Mouse (Mus musculus): ENCODE measurements around the gene Gss.
"Not testable (repeated sequence)": the region's sequence is repeated elsewhere in the genome, so short reads cannot be mapped to it uniquely, and the experiment has no call there.

Gene Gss

GRCm38 (mm10) chr2:155613953-155614352 lies 21.3 kb upstream of the Gss start:
- no peak for DNase-seq

DNA sequence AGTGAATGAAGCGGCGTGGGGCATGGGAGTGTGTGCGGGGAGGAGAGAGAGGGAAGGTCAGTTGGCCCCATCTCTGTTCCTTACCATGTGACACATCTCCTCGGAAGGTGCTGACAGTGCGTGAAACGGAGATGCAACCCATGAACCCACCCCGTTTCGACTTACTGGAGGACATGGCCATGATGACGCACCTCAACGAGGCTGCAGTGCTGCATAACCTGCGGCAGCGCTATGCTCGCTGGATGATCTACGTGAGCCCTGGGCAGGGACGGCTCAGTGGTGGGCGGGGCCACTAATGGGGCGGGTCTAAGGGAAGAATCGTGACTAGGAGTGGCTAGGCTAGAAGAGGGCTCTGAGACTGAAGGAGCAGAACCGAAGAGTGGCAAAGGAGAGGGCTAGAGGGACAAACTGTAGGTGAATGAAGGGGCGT lies 20.7 kb upstream of the Gss start:
- peak; percentile 87 for DNase-seq

- DNase-seq: no peak
These were observed 19.4 kb upstream of the Gss start for GRCm38 (mm10) chr2:155611834-155612550.

DNA sequence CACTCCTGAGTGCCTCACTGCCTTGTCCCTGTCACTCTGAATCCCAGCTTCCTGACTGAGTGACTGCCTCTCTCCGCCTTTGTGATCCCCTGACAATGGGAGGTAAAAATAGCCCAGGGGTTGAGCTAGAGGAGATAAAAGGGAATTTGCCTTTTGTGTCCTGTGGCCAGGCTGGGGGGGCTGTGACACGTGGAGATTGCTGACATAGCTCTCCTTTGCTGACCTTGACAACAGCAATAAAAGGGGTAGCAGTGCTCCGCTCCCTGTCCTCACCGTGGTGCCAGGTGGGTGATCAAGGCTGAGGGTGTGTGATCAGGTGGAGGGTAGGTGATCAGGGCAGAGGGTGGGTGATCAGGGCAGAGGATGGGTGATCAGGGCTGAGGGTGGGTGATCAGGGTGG lies 18.4 kb upstream of the Gss start, which contains the start of gene Myh7b:
TSS of gene Myh7b (plus strand) at position 235 of the 400 bp plus-strand sequence.
- no peak for DNase-seq

DNA sequence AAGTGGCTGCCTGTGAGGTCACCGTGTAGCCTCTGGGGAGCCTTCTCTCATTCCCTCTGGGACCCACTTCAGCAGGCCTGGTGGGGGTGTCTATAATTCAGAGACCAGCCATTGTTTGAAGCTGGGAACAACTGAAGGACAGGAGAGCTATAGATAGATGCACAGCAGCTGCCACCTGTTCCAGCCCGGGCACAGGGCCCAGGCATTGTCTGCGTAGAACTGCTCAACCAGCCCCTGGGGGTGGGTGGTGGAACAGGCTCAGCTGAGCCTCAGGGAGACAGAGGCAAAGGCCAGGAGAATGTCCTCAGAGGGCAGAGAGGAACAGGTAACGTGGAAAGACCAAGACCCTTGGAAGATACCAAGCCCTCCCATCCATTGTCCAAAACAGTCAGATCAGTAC lies 13.8 kb upstream of the Gss start:
- no peak for DNase-seq

- DNase-seq: not testable (repeated sequence)
These were observed 12.6 kb upstream of the Gss start for GRCm38 (mm10) chr2:155605236-155605589.

GRCm38 (mm10) chr2:155604560-155605235 lies 12.1 kb upstream of the Gss start:
- DNase-seq: no peak

GRCm38 (mm10) chr2:155603707-155604106 lies 11.1 kb upstream of the Gss start:
- no peak for DNase-seq

DNA sequence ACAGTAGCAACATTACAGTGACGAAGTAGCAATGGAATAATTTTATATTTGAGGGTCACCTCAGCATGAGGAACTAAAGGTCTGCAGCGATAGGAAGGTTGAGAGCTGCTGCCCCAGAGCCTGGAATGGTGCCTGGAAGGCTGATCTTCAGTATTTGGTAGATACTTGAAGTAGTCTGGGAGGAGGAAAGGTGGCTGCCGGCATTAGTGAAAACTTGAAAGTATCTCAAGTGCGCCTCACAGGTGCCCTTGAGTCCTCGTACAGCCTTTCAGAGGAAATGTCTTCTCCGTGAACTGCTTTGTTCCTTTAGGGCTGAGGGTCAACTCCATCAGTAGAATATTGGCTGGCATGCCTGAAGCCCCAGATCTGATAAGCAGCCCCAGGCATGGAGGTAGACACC lies 2.9 kb upstream of the Gss start:
- DNase-seq: peak; percentile 36

- DNase-seq: no peak
These were observed 259 bp upstream of the Gss start for GRCm38 (mm10) chr2:155592854-155593283.

DNA sequence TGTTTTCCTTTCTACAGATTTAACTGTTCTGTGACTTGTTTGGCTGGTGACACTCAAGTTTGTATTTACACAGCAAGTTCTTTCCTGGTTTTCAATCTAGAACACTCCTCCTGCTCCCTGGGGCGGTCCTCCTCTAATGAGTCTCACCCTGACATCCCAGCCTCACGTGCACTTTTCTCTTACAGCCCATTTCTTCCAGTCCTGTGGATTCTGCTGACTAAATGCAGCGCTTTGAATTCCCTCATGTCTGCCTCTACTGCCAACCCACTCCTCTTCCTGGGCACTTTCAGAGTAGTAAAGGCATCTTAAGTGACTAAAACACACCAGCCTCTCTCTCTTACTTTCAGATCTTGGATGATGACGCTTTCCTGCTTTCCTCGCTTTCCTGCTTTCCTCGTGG lies 934 bp downstream of the Gss start:
- DNase-seq: peak; percentile 10

GRCm38 (mm10) chr2:155590876-155591275 lies 1.7 kb downstream of the Gss start:
- no peak for DNase-seq

DNA sequence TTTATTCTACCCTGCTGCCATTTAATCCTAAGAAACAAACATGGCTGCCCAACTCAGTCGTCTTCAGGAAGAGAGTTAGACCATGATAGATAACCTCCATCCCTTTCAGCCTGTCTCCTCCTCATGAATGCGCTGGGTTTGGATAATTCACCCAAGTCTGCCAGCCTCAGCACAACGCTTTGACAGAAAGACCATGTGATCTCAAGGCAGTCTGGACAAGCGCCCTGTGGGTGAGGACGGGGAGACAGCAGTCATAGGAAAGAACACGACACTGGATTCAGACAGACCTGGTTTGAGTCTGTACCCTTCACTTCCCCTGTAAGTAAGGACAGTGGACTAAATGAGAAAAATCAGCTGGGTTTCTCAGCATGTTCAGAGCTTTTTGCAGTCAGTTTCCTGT lies 3.1 kb downstream of the Gss start:
- no peak for DNase-seq

DNA sequence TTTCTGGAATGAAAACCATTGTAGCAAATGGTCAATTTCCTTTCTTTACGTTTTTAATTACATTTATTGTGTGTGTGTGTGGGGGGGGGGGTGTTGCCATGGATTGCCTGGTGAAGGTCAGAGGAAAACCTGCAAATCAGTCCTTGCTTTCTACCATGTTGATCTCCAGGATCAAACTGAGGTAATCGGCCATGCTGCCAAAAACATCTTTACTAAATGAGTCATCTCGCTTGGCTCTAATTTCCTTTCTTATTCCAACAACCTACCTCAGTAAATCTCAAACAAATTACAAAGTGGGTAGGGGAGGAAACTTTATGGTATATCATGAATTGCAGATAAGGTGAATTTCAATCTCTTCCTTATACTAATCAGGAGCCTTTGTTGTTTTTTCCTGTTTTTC lies 4.5 kb downstream of the Gss start:
- DNase-seq: no peak

DNA sequence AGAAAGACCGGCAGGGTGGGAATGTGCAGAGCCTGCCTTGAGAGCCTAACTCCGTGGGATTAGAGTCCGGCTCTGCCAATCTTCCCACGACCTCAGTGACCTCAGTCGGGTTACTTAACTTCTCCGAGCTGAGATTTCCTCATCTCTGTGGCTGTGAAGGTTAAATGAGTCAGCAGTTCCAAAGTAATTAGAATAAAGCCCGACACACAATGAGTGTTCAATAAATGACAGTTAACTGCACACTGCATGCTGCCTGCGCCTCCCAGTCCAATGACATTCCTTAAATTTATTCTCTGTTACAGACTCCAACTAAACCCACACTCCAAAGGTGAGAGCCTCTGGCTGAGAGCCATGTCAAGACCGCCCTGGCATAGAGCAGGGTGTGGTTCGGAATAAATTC lies 7.1 kb downstream of the Gss start:
- peak; percentile 42 for DNase-seq

- no peak for DNase-seq
These were observed 7.5 kb downstream of the Gss start for GRCm38 (mm10) chr2:155585082-155585481.

- DNase-seq: peak; percentile 80
These were observed 8.6 kb downstream of the Gss start for GRCm38 (mm10) chr2:155583927-155584530.

DNA sequence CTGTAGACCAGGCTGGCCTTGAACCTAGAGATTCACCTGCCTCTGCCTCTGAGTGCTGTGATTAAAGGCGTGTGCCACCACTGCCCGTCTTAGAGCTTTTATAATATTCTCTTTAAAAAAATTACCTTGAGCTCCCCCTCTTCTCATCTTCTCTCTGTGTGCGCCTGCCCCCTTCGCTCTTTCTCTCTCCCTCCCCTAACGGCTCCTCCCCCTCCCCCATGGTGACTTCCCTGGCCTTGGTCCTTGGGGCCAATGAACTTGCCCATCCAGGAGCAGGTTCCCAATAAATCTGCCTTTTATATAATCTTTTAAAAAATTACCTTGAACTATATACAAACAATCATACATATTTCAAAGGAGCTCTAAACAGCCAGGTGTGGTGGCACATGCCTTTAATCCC lies 9.6 kb downstream of the Gss start:
- DNase-seq: no peak

GRCm38 (mm10) chr2:155582384-155582995 lies 10.1 kb downstream of the Gss start:
- DNase-seq: no peak

GRCm38 (mm10) chr2:155580331-155580730 lies 12.3 kb downstream of the Gss start:
- no peak for DNase-seq

DNA sequence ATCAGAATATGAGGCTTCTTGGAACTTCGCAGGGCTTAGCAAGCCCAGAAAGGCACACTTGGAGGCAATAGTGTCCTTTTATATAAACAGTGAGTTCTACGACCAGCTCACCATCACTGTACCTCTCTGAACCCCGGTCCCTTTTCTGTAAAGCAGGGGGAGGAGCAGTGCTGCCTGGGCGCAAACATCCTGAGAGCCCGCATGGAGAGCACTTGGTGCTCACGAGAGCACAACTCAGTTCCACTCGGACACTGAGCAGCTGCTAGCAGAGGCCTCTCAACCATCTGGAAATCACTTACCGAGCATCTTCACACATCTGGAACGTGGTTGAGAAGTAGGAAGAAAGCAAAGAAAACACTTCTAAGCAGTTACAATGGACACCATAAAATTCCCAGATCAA lies 16.0 kb downstream of the Gss start:
- no peak for DNase-seq

DNA sequence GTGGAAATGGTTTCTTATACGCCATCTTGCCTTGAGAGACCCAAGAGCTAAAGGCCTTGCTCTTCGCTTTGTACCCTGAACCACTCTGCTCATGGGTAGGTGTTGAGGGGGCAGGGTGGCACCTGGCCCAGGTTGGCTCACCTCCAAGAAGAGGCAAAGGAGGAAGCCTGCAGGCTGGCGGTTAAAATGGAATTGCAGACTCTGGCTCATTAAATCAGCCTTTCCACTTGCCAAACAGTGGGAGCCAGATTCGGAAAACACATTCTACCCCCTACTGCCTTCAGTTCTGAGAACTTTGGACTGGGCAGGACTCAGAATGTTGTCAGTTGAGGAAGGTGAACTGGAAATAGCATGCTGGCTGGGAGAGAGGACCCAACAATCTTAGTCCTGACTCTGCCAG lies 17.9 kb downstream of the Gss start:
- peak; percentile 29 for DNase-seq

- no peak for DNase-seq
These were observed 18.6 kb downstream of the Gss start for GRCm38 (mm10) chr2:155573996-155574395.

GRCm38 (mm10) chr2:155573001-155573400 lies 19.6 kb downstream of the Gss start:
- DNase-seq: peak; percentile 14

Data from lung, postnatal 10 days (tissue).